Comparison of ENCODE assay signal across 14 mouse cellular contexts in the genomic region with DNA sequence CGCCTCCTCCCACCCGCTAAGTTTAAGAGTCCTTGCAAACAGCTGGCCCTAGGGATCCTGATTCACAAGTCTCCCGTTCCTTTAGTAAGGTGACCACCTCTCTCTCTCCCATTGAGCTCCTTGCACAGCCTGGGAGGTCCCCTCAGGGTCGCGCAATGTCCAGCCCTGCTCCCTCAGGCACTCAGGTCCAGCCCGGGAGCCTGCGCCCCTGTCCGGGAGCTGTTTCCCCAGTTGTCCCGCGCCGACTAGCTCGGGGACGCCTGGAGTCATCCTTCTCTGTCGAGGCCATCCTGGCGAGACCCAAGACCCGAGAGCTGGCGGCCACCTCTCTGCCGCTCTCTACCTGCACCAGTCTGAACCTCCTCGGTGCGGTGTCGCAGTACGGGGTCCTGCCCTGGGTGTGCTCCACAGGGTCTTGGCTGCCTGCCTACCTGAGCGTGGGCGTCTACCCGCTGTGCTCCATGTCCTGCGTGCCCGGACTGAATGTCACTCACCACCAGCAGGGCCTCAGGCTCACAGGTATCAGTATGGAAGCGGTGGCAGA. TPM values are rescaled to one million over a fixed set of nuclear protein-coding genes. Genes with fewer than 3 reads are reported as not detected.
DNase-seq lines count a peak whose midpoint lies in the region; ATAC-seq and TF ChIP-seq lines count a peak whose summit lies in the region.
"Had no signal": no experiment of that assay in that cellular context is flagged by ENCODE, and none has a peak within 500 bp of the region (broad histone marks: within the 10 kb centered on the region; RNA-seq: fewer than 3 reads in every experiment).

Gene Noto (plus strand): TSS at position 51 of the 544 bp plus-strand sequence.

- peak within 1 kb of the TSS; percentile 17; the same call in 1 of the 2 replicates for H3K9ac ChIP-seq in heart, embryonic 14.5 days (ENCODE audit: low read length)
- H3K9ac ChIP-seq in lung, embryonic 15.5 days: no peak within 1 kb of the TSS
- H3K9ac ChIP-seq in limb, embryonic 11.5 days (ENCODE audit: low read length): no peak within 1 kb of the TSS
- no peak within 1 kb of the TSS for H3K9ac ChIP-seq in forebrain, embryonic 14.5 days (ENCODE audit: low read length)
- H3K9ac ChIP-seq in forebrain, embryonic 16.5 days (replicated peaks; ENCODE audit: low read depth, low read length): no peak within 1 kb of the TSS

- H3K4me3 ChIP-seq in heart, embryonic 14.5 days (ENCODE audit: control insufficient read depth in 1 of 2, insufficient read depth in 1 of 2, low read depth in 1 of 2, low read length in 2 of 2): no peak within 1 kb of the TSS; a peak in 1 of 4 replicates
- no peak within 1 kb of the TSS for H3K4me3 ChIP-seq in lung, embryonic 15.5 days
- peak within 1 kb of the TSS; percentile 11; the same call in 1 of the 2 replicates for H3K4me3 ChIP-seq in G1E (ENCODE audit: low read depth, low read length)
- 0 out of 2 replicates have a peak within 1 kb of the TSS, but pooled peaks have one; percentile 2 for H3K4me3 ChIP-seq in limb, embryonic 11.5 days (ENCODE audit: low read depth, low read length)
- H3K4me3 ChIP-seq in forebrain, embryonic 14.5 days (ENCODE audit: low read depth, low read length): no peak within 1 kb of the TSS
- H3K4me3 ChIP-seq in forebrain, embryonic 16.5 days (replicated peaks; ENCODE audit: low read length): no peak within 1 kb of the TSS

- H3K27ac ChIP-seq in heart, embryonic 14.5 days (replicated peaks in 1 of 2; ENCODE audit: control insufficient read depth in 1 of 2, insufficient read depth in 1 of 2, low read depth in 2 of 2, low read length in 2 of 2): no peak within 1 kb of the TSS
- peak within 1 kb of the TSS; percentile 57 for H3K27ac ChIP-seq in lung, embryonic 15.5 days
- H3K27ac ChIP-seq in limb, embryonic 11.5 days (replicated peaks; ENCODE audit: low read depth, low read length): no peak within 1 kb of the TSS
- no peak within 1 kb of the TSS for H3K27ac ChIP-seq in forebrain, embryonic 14.5 days (ENCODE audit: low read depth, low read length)
- H3K27ac ChIP-seq in forebrain, embryonic 16.5 days (ENCODE audit: low read length): no peak within 1 kb of the TSS

- no peak for ATAC-seq in heart, embryonic 14.5 days (ENCODE audit: insufficient number of reproducible peaks, insufficient read depth, low FRiP score, low read depth)
- no peak for ATAC-seq in lung, embryonic 15.5 days (ENCODE audit: borderline replicate concordance, extremely low read depth, low FRiP score, low TSS enrichment)
- ATAC-seq in G1E (ENCODE audit: extremely low read depth, insufficient number of reproducible peaks, low FRiP score, poor library complexity, severe bottlenecking): no peak
- no peak for ATAC-seq in limb, embryonic 11.5 days (ENCODE audit: insufficient number of reproducible peaks, low FRiP score, low TSS enrichment, low read depth)
- no peak for ATAC-seq in forebrain, embryonic 14.5 days
- ATAC-seq in forebrain, embryonic 16.5 days: no peak

- peak within 1 kb of the TSS; percentile 47 for H3K4me2 ChIP-seq in heart, embryonic 14.5 days (ENCODE audit: low read length)
- H3K4me2 ChIP-seq in lung, embryonic 15.5 days: peak within 1 kb of the TSS; percentile 22; the same call in 1 of the 2 replicates
- no peak within 1 kb of the TSS; the same call in 1 of the 2 replicates for H3K4me2 ChIP-seq in limb, embryonic 11.5 days (ENCODE audit: low read depth, severe bottlenecking)
- no peak within 1 kb of the TSS for H3K4me2 ChIP-seq in forebrain, embryonic 14.5 days (ENCODE audit: low read length)
- no peak within 1 kb of the TSS for H3K4me2 ChIP-seq in forebrain, embryonic 16.5 days (ENCODE audit: low read length)

- 11% methylated on average over 28 of the region's 28 CpGs for WGBS in heart, embryonic 14.5 days
- WGBS in lung, embryonic 15.5 days: 10% methylated on average over 28 of the region's 28 CpGs
- WGBS in limb, embryonic 11.5 days: 9% methylated on average over 28 of the region's 28 CpGs
- WGBS in forebrain, embryonic 14.5 days: 13% methylated on average over 28 of the region's 28 CpGs
- 15% methylated on average over 28 of the region's 28 CpGs for whole genome bisulfite sequencing in forebrain, embryonic 16.5 days

- no peak for DNase-seq in heart, adult 18-20 months
- no peak for DNase-seq in lung, postnatal 10 days
- DNase-seq in G1E (ENCODE audit: low spot score): no peak
- peak; percentile 26 for DNase-seq in limb, embryonic 11.5 days (ENCODE audit: low spot score)
- no peak for DNase-seq in forebrain, embryonic 14.5 days (ENCODE audit: low spot score)
- DNase-seq: cerebellum, adult 2 months; lung, postnatal 4 days had no signal

- H3K27me3 ChIP-seq in heart, embryonic 14.5 days (ENCODE audit: control insufficient read depth, insufficient read depth, low read length): peaks cover 31% of the 10 kb centered on the region
- no peaks in the 10 kb centered on the region; the same call in 1 of the 2 replicates for H3K27me3 ChIP-seq in lung, embryonic 15.5 days
- H3K27me3 ChIP-seq in G1E (ENCODE audit: insufficient read depth, low read length): peaks cover 61% of the 10 kb centered on the region
- peaks cover 10% of the 10 kb centered on the region for H3K27me3 ChIP-seq in limb, embryonic 11.5 days (ENCODE audit: control insufficient read depth, insufficient read depth, low read length)
- no peaks in the 10 kb centered on the region for H3K27me3 ChIP-seq in forebrain, embryonic 14.5 days (replicated peaks; ENCODE audit: control insufficient read depth, insufficient read depth, low read length)
- no peaks in the 10 kb centered on the region for H3K27me3 ChIP-seq in forebrain, embryonic 16.5 days (replicated peaks; ENCODE audit: control insufficient read depth, insufficient read depth, low read length)

- H3K36me3 ChIP-seq in heart, embryonic 14.5 days (ENCODE audit: control insufficient read depth, insufficient read depth, low read length): no peaks in the 10 kb centered on the region
- no peaks in the 10 kb centered on the region for H3K36me3 ChIP-seq in lung, embryonic 15.5 days
- no peaks in the 10 kb centered on the region for H3K36me3 ChIP-seq in G1E (replicated peaks)
- no peaks in the 10 kb centered on the region for H3K36me3 ChIP-seq in limb, embryonic 11.5 days (ENCODE audit: control insufficient read depth, insufficient read depth, low read length)
- H3K36me3 ChIP-seq in forebrain, embryonic 14.5 days (ENCODE audit: control insufficient read depth, insufficient read depth, low read length): no peaks in the 10 kb centered on the region
- no peaks in the 10 kb centered on the region for H3K36me3 ChIP-seq in forebrain, embryonic 16.5 days (ENCODE audit: control insufficient read depth, insufficient read depth)

- no peaks in the 10 kb centered on the region for H3K9me3 ChIP-seq in heart, embryonic 14.5 days (ENCODE audit: control insufficient read depth, low read length)
- H3K9me3 ChIP-seq in lung, embryonic 15.5 days: no peaks in the 10 kb centered on the region
- H3K9me3 ChIP-seq in G1E (replicated peaks): no peaks in the 10 kb centered on the region
- H3K9me3 ChIP-seq in limb, embryonic 11.5 days (ENCODE audit: control insufficient read depth, low read length): no peaks in the 10 kb centered on the region
- no peaks in the 10 kb centered on the region for H3K9me3 ChIP-seq in forebrain, embryonic 14.5 days (replicated peaks; ENCODE audit: control insufficient read depth, low read length)
- no peaks in the 10 kb centered on the region for H3K9me3 ChIP-seq in forebrain, embryonic 16.5 days (ENCODE audit: control insufficient read depth, low read length)

- TF ChIP-seq CTCF in G1E (IDR thresholded peaks at IDR 0.05; ENCODE audit: low read depth, low read length): no peak

- H3K4me1 ChIP-seq in heart, embryonic 14.5 days (ENCODE audit: control insufficient read depth in 2 of 2, insufficient read depth in 2 of 2, low read length in 2 of 2): no peaks in the 10 kb centered on the region
- 0 out of 2 replicates have a peak, but pooled peaks cover 11% of the 10 kb centered on the region for H3K4me1 ChIP-seq in lung, embryonic 15.5 days
- H3K4me1 ChIP-seq in G1E (ENCODE audit: insufficient read depth, low read depth, low read length): no peaks in the 10 kb centered on the region
- no peaks in the 10 kb centered on the region for H3K4me1 ChIP-seq in limb, embryonic 11.5 days (ENCODE audit: control insufficient read depth, insufficient read depth, low read length)
- no peaks in the 10 kb centered on the region for H3K4me1 ChIP-seq in forebrain, embryonic 14.5 days (ENCODE audit: control insufficient read depth, insufficient read depth, low read length)
- no peaks in the 10 kb centered on the region for H3K4me1 ChIP-seq in forebrain, embryonic 16.5 days (replicated peaks; ENCODE audit: control insufficient read depth, insufficient read depth, low read length)

RNA-seq across cellular contexts. Expression of gene Noto, which starts in this region (rescaled TPM):
- polyA plus RNA-seq in heart, embryonic 14.5 days (2014; fragmentation: Nextera tagmentation; extraction: Ambion mirVana): not detected in 2 replicates
- total RNA-seq in heart, adult 18-20 months (2021): not detected
- 0.47 and 0.78 TPM in 2 replicates for polyA plus RNA-seq in lung, embryonic 15.5 days (2015; fragmentation: Nextera tagmentation; extraction: Ambion mirVana)
- total RNA-seq in G1E (2014; fragmentation: Nextera tagmentation): not detected in 2 replicates
- 0.11 TPM in 1 of 2 replicates, not detected in the other for total RNA-seq in G1E (2017)
- polyA plus RNA-seq in G1E (2012): not detected in 2 replicates
- polyA plus RNA-seq in limb, embryonic 11.5 days (2014; fragmentation: Nextera tagmentation; extraction: Ambion mirVana): not detected in 2 replicates
- not detected in 2 replicates for polyA plus RNA-seq in forebrain, embryonic 14.5 days (2014; fragmentation: Nextera tagmentation; extraction: Ambion mirVana)
- not detected in 2 replicates for polyA plus RNA-seq in forebrain, embryonic 16.5 days (2015; fragmentation: Nextera tagmentation; extraction: Ambion mirVana)
- total RNA-seq: hematopoietic stem cell, adult 5-6 weeks; left cerebral cortex, postnatal 10 days had no signal
- polyA plus RNA-seq: cerebellum, adult 2 months; embryonic facial prominence, embryonic 14.5 days; frontal cortex, adult 2 months had no signal

Comparison
In these comparisons a context has a peak if more than half of its experiments do, and no peak if none do; other contexts are left out.
1. Peak in DNase-seq and H3K4me3 ChIP-seq in limb, embryonic 11.5 days; RNA of the gene not detected or under 1 TPM.
2. H3K4me2 ChIP-seq: peak in heart, embryonic 14.5 days (single experiment) and lung, embryonic 15.5 days (single experiment); none in limb, embryonic 11.5 days (single experiment), forebrain, embryonic 14.5 days (single experiment) and forebrain, embryonic 16.5 days (single experiment).